Mouse (Mus musculus) midbrain, embryonic 11.5 days (tissue): Measurements from ENCODE around the gene Stard13. TPM values are rescaled to one million over a fixed set of nuclear protein-coding genes. Genes with fewer than 3 reads are reported as not detected.

ENCODE experiments used
- ATAC-seq: fragments of 200-750 bp; cut with Nextera tagmentation; 2 replicates; pipeline ENCODE4 v1.8.0; 2017; ENCODE audit warnings: moderate TSS enrichment, moderate library complexity; ENCODE audit not compliant: low FRiP score
- DNase-seq: peaks from one replicate; pipeline ENCODE4 v3.0.0; 2015; ENCODE audit warnings: low spot score; ENCODE audit errors: missing footprints
- H3K27ac ChIP-seq: fragments of 300-500 bp; sonication (generic); 2 replicates; pipeline ENCODE4 v1.5.1; 2014; ENCODE audit warnings: low read depth, low read length
- H3K27me3 ChIP-seq: fragments of 300-500 bp; sonication (generic); 2 replicates; pipeline ENCODE4 v1.6.1; 2014; ENCODE audit warnings: mild to moderate bottlenecking, low read length, moderate library complexity, mixed read lengths; ENCODE audit not compliant: control insufficient read depth, insufficient read depth
- H3K36me3 ChIP-seq: fragments of 300-500 bp; sonication (generic); 2 replicates; pipeline ENCODE4 v1.6.1; 2014; ENCODE audit warnings: mild to moderate bottlenecking, low read length, moderate library complexity, mixed read lengths; ENCODE audit not compliant: control insufficient read depth, insufficient read depth
- H3K4me1 ChIP-seq: fragments of 300-500 bp; sonication (generic); 2 replicates; pipeline ENCODE4 v1.6.1; 2014; ENCODE audit warnings: low read length; ENCODE audit not compliant: control insufficient read depth, insufficient read depth
- H3K4me2 ChIP-seq: fragments of 300-500 bp; sonication (generic); 2 replicates; pipeline ENCODE4 v1.6.1; 2014; ENCODE audit warnings: mild to moderate bottlenecking, moderate library complexity
- H3K4me3 ChIP-seq: fragments of 300-500 bp; sonication (generic); 2 replicates; pipeline ENCODE4 v1.5.1; 2014; ENCODE audit warnings: low read depth, low read length
- H3K9ac ChIP-seq: fragments of 300-500 bp; sonication (generic); 2 replicates; pipeline ENCODE4 v1.6.1; 2014; ENCODE audit warnings: low read length
- H3K9me3 ChIP-seq: fragments of 300-500 bp; sonication (generic); 2 replicates; pipeline ENCODE4 v1.6.1; 2016; ENCODE audit warnings: low read length; ENCODE audit not compliant: control insufficient read depth
- WGBS: fragments of 180-500 bp; shearing (Covaris S2); extraction: QIAGEN DNeasy Blood & Tissue Kit; methylation state at CpG from one replicate; pipeline ENCODE4 v1.1.7; 2014; 5-methylcytosine and 5-hydroxymethylcytosine counted together
- polyA plus RNA-seq: library from polyadenylated mRNA; unstranded; fragments of >200 nt; fragmentation: Nextera tagmentation; extraction: Ambion mirVana; gene quantifications from 2 replicates; pipeline ENCODE4 v1.2.1, GENCODE M21; 2014

Stard13 gene
- polyA plus RNA-seq, 1 experiment from 2014 or later: 2.9 TPM

DNA sequence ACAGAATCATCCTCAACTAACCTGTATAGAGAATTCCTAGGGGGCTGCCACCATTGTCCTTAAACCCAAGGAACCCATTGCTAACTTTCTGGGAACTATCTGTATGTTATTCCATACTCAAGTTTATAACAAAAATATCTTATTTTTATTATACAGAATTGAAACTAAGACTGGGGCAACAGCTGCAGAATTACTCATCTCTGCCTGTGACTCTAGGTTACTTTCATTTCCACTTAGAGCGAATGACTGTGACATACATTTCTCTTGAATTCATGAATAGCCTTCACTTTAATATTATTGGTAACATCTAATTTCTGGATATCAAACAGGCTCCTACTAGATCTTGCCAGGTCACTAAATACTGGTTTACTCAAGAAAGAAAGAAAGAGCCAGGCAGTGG lies 22.8 kb downstream of the Stard13 start:
- 93% methylated on average over 1 of the region's 1 CpGs for WGBS

DNA sequence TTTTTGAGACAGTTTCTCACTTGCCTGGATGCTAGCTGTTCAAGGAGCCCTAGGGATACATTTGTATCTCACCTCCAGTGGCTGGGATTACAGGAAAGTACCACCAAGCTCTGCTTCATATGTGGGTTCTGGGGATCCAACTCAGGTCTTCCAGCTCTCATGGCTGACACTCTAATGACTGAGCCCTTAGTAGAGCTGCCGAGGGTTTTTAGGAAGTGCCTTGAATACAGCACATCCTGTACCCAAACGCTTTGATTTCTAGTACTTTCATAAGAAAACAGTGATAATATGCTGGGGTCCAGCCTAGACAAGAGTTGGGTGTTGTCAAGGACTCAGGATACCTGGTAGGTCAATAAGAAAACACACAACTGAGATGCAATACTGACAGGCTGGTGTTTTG lies 23.6 kb downstream of the Stard13 start:
- H3K36me3 ChIP-seq: no peaks in the 10 kb centered on the region
- no peak overlapping the region for H3K9ac ChIP-seq
- no peaks in the 10 kb centered on the region for H3K9me3 ChIP-seq
- no peak overlapping the region for H3K4me3 ChIP-seq
- no peaks in the 10 kb centered on the region for H3K4me1 ChIP-seq
- 90% methylated on average over 2 of the region's 2 CpGs for WGBS
- H3K27ac ChIP-seq: no peak overlapping the region
- H3K27me3 ChIP-seq: no peaks in the 10 kb centered on the region
- H3K4me2 ChIP-seq: no peak overlapping the region
- ATAC-seq: no peak
- DNase-seq: no peak

More for the DNA sequence above, 22.8 kb downstream of the Stard13 start:
- no peak for DNase-seq
- ATAC-seq: no peak
- Histone ChIP-seq H3K9me3 (no peaks in the 10 kb centered on the region), H3K36me3 (no peaks in the 10 kb centered on the region), H3K4me1 (no peaks in the 10 kb centered on the region), H3K9ac (no peak overlapping the region), H3K27ac (no peak overlapping the region), H3K4me2 (no peak overlapping the region), H3K27me3 (no peaks in the 10 kb centered on the region), H3K4me3 (no peak overlapping the region)

DNA sequence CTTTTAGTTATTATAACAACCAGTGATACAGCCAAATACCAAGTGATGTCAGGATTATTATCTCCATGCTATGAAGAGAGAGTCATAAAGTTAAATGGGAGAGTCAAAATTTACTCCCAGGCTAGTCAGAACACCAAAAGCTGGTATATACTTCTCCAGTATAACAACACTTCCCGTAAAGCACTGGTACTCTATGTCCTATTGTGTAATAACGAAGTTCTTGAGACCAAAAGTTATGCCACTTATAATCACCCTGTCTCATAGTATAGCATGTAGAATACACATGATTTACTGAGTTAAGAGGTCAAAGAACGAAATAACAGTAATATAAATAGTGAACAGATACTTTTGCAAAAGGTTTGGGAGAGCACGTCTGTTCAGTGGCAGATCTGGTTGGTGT lies 28.6 kb downstream of the Stard13 start:
- Histone ChIP-seq H3K27ac (no peak overlapping the region), H3K4me2 (no peak overlapping the region), H3K4me1 (no peaks in the 10 kb centered on the region), H3K9me3 (no peaks in the 10 kb centered on the region), H3K27me3 (no peaks in the 10 kb centered on the region), H3K36me3 (no peaks in the 10 kb centered on the region), H3K9ac (no peak overlapping the region), H3K4me3 (no peak overlapping the region)
- no peak for DNase-seq
- WGBS: 91% methylated on average over 4 of the region's 4 CpGs
- no peak for ATAC-seq

DNA sequence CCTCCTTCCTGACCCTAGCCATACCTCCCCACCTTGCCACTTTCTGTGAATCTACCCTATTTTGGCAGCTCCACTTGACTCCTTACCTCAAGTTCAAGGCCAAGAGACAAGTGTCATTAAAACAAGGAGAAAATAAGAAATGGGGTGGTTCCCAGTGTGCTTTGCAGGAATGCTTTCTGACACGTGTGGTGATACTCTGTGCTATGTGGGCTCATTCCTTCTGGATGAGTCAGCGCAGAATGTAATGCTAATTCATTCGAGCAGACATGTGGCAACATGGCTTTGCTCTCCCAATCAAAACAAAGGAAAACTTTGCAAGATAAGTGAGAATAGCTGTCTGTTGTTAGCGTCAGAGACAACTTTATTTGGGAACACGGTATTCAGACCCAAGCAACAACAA lies 30.7 kb downstream of the Stard13 start:
- Histone ChIP-seq H3K9ac (no peak overlapping the region), H3K4me1 (no peaks in the 10 kb centered on the region), H3K4me3 (no peak overlapping the region), H3K27me3 (no peaks in the 10 kb centered on the region), H3K9me3 (no peaks in the 10 kb centered on the region), H3K36me3 (no peaks in the 10 kb centered on the region), H3K4me2 (no peak overlapping the region), H3K27ac (no peak overlapping the region)
- DNase-seq: no peak
- 76% methylated on average over 5 of the region's 5 CpGs for WGBS
- ATAC-seq: no peak

DNA sequence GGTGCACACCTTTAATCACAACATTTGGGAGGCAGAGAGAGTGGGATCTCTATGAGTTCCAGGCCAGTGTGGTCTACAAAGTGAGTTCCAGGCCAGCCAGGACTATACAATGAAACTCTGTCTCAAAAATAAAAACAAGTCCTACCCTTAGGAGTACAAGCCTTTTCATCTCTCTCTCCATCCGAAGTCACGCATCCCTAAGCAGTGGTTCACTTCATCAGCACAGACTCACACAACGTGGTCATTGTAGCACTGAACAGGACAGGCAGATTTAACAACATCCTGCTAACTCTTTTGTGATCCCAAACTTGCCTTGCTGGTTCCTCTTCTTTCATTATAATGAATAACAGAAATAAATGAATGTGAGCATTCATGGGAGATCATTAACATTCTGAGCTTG lies 32.4 kb downstream of the Stard13 start:
- Histone ChIP-seq H3K4me3 (no peak overlapping the region), H3K36me3 (no peaks in the 10 kb centered on the region), H3K4me2 (no peak overlapping the region), H3K9ac (no peak overlapping the region), H3K27ac (no peak overlapping the region), H3K27me3 (no peaks in the 10 kb centered on the region), H3K4me1 (no peaks in the 10 kb centered on the region), H3K9me3 (no peaks in the 10 kb centered on the region)
- DNase-seq (no peak), ATAC-seq (no peak)
- WGBS: 72% methylated on average over 3 of the region's 3 CpGs

DNA sequence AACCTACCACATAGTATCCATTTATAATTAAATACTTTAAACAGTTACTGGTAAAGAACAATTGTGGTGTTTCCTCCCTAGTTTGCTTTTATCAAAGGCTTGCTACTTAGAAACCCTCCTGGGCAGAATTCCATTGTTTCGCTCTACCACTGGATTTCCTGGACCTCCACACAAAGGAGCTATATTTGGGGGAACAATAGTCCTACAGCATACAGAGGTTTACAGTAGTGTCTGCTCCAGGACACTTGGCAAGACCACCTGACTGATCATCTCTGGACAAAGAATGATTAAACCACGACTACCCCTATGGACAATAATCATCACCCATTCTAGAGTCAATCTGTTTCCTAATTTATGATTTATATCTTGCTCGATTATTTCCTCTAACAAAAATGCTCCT lies 34.4 kb downstream of the Stard13 start:
- Histone ChIP-seq H3K9me3 (no peaks in the 10 kb centered on the region), H3K36me3 (no peaks in the 10 kb centered on the region), H3K4me1 (no peaks in the 10 kb centered on the region), H3K4me2 (no peak overlapping the region), H3K9ac (no peak overlapping the region), H3K27me3 (no peaks in the 10 kb centered on the region), H3K27ac (no peak overlapping the region), H3K4me3 (no peak overlapping the region)
- 84% methylated on average over 3 of the region's 3 CpGs for WGBS
- ATAC-seq: no peak
- DNase-seq: no peak

DNA sequence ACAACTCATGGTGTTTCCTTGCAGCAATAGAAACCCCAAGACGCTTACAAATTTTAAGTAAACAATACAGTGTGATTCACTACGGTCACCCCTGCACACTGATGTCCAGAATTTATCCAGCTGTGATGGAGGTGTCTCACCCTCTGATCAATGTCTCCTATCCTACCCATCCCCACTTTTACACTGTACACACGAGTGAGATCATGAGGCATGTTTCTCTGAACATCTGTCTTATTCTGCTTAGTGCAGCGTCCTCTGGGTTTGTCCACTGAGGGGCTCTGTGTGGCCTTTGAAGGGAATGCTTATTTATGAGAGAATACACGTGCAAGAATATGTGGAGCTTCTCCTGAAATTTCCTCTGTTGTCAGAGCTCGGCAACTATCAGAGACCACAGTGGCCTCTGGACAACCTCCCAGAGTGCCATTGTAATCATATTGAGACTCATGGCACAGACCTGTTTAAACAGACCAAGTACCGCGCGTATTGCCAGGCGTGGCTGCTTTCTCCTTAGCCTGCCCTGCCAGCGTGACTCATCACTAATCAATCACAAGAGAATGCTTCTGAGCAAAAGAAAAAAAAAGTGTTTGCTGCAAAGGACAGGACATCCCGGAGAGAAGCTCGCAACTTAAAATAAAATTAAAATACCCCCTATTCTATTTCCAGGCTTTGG lies 36.9 kb downstream of the Stard13 start:
- Histone ChIP-seq H3K4me2 (no peak overlapping the region), H3K27ac (no peak overlapping the region), H3K4me1 (no peaks in the 10 kb centered on the region), H3K27me3 (no peaks in the 10 kb centered on the region), H3K36me3 (no peaks in the 10 kb centered on the region), H3K9ac (no peak overlapping the region), H3K9me3 (no peaks in the 10 kb centered on the region), H3K4me3 (no peak overlapping the region)
- WGBS: 78% methylated on average over 13 of the region's 13 CpGs
- no peak for DNase-seq
- ATAC-seq: no peak

DNA sequence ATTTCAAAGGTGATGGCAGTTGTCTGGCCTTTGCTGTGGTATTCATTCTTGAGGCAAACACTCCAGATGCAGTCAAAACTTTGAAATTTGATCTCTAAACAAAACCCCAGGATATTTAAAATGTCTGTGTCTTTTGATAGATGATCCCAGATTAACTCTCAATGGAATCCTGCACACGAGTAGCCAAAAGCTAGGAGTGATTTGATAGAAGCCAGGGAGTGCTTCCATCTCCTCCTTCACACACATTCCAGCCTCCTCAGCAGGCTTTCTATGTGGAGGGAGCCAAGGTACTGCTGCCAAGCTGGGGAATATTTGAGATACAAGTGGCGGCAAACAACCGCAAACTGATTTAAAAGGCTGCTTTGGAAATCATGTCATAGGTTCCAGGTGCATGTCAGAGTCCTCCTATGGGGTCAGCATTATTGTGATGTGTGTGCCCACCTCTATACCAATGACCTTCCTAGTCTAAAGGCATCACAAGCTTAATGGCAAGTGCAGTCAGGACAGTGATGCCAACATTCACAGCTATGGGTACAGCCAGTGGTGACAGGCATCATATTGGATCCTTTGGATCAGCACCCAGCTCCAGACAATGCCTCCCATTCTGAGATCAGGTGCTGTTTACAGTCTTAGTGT lies 39.6 kb downstream of the Stard13 start:
- Histone ChIP-seq H3K27ac (no peak overlapping the region), H3K4me2 (no peak overlapping the region), H3K9ac (no peak overlapping the region), H3K4me3 (no peak overlapping the region), H3K36me3 (no peaks in the 10 kb centered on the region), H3K27me3 (no peaks in the 10 kb centered on the region), H3K9me3 (no peaks in the 10 kb centered on the region), H3K4me1 (peaks cover 4% of the 10 kb centered on the region; the same call in 1 of the 2 replicates)
- WGBS: 62% methylated on average over 3 of the region's 3 CpGs
- ATAC-seq (no peak), DNase-seq (no peak)

DNA sequence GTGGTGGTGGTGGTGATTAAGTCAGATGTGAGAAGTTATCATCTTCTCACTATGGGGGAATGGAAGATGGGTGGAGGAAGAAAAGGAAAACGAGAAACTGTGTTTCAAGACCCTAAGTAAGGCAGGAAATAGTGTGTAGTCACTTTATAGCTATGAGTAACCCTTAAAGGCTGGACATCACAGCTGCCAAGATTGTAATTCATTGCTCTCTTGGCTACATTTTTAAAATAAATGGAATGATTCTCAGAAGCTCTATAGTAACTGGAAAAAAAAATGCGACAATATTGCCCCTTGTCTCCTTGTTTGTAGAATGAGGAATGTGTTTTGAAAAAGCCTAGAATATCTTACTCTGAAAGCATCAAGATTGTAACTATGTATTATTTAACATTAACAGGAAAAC lies 41.4 kb downstream of the Stard13 start:
- Histone ChIP-seq H3K36me3 (no peaks in the 10 kb centered on the region), H3K9ac (no peak overlapping the region), H3K9me3 (no peaks in the 10 kb centered on the region), H3K27me3 (no peaks in the 10 kb centered on the region), H3K4me1 (peaks cover 4% of the 10 kb centered on the region; the same call in 1 of the 2 replicates), H3K4me3 (no peak overlapping the region), H3K27ac (no peak overlapping the region), H3K4me2 (no peak overlapping the region)
- no peak for ATAC-seq
- WGBS: 82% methylated on average over 2 of the region's 2 CpGs
- no peak for DNase-seq
